Mouse (Mus musculus): Measurements from ENCODE around the gene Pgk1. TPM values are rescaled to one million over a fixed set of nuclear protein-coding genes. Genes with fewer than 3 reads are reported as not detected.

Pgk1 gene
- total RNA-seq, 2 experiments from 2014 or later, result 430 to 470 TPM

DNA sequence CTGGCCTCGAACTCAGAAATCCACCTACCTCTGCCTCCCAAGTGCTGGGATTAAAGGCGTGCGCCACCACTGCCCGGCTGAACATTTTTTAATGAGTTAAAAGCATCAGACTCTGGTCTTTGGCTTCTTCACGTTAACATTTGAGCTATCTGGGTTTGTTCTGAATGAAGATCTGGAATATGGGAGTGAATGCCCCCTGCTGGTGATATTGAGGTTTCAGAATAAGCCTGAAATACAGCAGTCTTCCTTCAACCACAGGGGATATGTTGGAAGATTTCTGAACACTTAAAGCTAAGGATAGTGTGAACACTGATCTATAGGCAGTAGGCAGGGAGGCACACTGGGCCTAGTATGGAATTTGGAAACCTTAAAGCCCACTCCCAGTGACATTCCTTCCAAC is 12.0 kb downstream of the Pgk1 start:
- intact Hi-C loops (cut with DNase I), result no loop called here

DNA sequence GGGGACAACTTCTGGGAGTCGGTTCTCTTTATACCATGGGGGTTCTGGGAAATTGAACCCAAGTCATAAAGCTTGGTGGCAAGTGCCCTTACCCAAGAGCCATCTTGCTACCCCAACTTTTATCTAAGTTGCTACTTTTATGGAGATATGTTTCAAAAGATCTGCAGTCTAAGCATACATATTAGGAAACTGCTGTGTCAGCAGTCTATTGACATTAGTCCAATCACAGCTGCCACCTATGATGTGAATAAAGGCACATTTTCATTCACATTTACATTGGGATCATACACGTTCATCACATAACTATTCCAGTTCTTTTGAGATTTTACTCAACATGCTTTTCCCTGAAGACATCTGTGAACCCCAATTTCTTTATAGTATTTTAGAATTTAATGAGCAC is 22.2 kb downstream of the Pgk1 start:
- intact Hi-C loops (cut with DNase I), result no loop called here
- DNase-seq (ENCODE audit: low spot score in 2 of 2), result no peak

More for the DNA sequence above, 12.0 kb downstream of the Pgk1 start:
- no peak for DNase-seq (ENCODE audit: low spot score in 2 of 2)

DNA sequence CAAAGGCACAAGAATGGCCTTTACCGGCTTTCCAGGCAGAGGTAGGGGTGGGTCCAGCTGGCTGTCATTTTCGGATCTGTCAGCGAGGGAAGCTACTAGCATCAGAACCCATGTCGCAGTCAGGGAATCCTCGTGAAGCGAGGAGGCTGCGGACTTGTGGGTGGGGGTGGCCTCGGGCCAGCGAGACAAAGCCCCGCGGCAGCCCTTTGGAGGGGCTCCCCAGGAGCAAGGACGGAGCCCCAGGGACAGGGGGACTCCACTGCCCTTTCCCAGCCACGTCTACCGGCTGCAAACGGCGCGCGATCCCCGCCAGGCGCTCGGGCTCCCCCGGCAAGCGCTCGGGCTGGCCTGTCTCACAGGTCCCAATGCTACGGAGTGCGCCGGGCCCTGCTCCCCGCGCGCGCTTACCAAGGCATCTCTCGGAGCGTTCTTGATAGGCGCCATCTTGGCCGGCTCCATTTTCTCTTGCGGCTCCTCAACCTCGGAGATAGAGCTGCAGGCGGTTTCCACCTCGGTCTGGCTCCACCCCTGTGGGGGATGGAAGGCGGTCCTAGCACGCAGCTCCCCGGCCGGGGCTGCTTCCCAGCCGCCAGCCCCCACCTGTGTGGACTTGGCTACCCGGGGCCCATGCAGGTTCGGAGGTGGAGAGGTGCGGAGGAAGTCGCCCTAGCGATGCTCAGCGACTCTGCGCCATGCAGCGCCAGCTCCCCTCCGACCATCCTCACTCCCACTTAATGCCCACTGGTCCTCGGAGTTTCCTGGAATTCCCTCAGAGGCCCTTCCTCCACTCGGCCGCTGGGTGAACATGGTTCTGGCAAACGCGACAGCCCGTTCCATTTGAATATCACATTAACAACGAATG is 32.5 kb downstream of the Pgk1 start:
- intact Hi-C loops (cut with DNase I), result loop anchor here (10.0 kb wide), 1 partner anchor 165 kb away; no protein-coding TSS in a partner anchor
- peak; percentile 71 to 73 for DNase-seq (ENCODE audit: low spot score in 2 of 2)

DNA sequence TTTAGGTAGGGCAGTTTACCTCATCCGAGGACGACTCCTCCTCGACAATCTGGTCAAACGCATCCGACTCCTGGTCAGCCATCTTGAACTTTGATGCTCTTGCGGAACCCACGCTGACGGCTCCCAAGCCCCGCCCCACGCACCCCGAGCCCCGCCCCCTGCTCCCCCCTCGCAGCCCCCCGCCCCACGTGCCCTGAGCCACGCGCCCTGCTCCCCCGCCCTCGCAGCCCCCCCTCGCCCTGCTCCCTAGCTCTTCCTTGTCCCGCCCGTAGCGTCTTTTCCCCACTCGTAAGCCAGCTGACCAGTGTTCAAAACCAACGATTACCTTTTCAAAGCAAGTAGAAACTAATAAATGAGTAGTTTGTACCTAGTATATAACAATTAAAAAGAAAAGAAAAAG is 34.2 kb downstream of the Pgk1 start, which contains the start of gene Taf9b:
Gene Taf9b, minus strand, starts transcription at position 101 of the 400 bp plus-strand sequence.
- intact Hi-C loops (cut with DNase I), result loop anchor here (10.0 kb wide), 1 partner anchor 164 kb away; no protein-coding TSS in a partner anchor

More for the DNA sequence above, 34.2 kb downstream of the Pgk1 start, which contains the start of gene Taf9b:
- no peak for DNase-seq (ENCODE audit: low spot score in 2 of 2)

Other genes starting within 250 kb of the Pgk1 start
- gene Magt1, start 175.2 kb upstream of the Pgk1 start, total RNA-seq (2021), result 10 to 100 TPM; 13.0 to 14.6 TPM
- 100 to 1,000 TPM; 319 to 333 TPM for gene Cox7b, start 171.4 kb upstream of the Pgk1 start, total RNA-seq (2021)
- 1 to 10 TPM; 6.1 to 7.8 TPM for gene Atp7a, start 159.8 kb upstream of the Pgk1 start, total RNA-seq (2021)
- 1 to 10 TPM; 1.2 to 1.3 TPM for gene Tlr13, start 43.9 kb upstream of the Pgk1 start, total RNA-seq (2021)
- gene Taf9b, start 34.1 kb downstream of the Pgk1 start, total RNA-seq (2021), result 10 to 100 TPM; 21.9 to 22.3 TPM
- gene Fnd3c2, start 68.3 kb downstream of the Pgk1 start, total RNA-seq (2021), result not detected